Mouse (Mus musculus) embryo, embryonic 11.5 days (tissue): ENCODE measurements around the gene Cmss1.
A peak's percentile ranks its signal among the peaks of the same experiment; 100 is the strongest.

Source experiments
- DNase-seq: peaks from one replicate; pipeline ENCODE4 v3.0.0-alpha.2; 2012; ENCODE audit warnings: low read depth, low spot score

Cmss1 gene

DNA sequence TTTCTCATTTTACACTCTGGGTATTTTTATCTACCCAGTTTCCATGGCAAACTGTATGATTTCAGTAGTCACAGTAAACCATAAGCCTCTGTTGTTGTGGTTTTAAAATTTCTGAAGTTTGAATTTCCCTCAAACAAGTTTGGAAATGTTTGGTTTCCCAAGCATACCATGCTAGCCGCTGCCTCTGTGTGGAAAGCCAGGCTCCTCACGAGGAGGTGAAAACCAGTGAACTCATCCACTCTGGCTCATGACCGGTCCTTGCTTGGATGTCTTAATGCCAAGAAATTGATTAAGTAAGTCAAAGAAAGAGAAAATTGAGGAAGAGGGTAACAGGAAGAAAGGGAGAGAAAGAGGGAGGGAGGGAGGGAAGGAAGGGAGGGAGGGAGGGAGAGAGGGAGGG, 48.4 kb downstream of the Cmss1 start:
- no peak for DNase-seq

DNA sequence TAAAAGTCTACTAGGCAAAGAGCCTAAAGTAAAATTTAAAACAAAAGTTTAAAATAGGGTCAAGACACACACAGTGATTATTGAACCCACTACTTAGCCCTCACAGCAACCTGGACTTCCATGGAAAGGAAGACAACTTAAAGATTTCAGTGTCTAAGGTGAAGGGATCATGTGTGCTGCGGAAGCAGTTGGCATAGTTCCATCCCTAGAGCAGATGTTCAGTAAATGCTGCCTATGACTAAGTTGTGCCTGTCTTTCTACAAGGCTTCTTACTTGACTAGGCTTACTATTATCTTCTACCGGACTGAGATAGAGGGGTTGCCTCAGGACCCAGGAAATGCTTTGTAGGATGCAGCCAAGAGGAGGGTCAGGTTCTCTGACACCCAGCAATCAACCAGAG, 50.4 kb downstream of the Cmss1 start:
- DNase-seq = no peak

- DNase-seq = no peak
These were observed 51.0 kb downstream of the Cmss1 start for GRCm38 (mm10) chr16:57555667-57556066.

DNA sequence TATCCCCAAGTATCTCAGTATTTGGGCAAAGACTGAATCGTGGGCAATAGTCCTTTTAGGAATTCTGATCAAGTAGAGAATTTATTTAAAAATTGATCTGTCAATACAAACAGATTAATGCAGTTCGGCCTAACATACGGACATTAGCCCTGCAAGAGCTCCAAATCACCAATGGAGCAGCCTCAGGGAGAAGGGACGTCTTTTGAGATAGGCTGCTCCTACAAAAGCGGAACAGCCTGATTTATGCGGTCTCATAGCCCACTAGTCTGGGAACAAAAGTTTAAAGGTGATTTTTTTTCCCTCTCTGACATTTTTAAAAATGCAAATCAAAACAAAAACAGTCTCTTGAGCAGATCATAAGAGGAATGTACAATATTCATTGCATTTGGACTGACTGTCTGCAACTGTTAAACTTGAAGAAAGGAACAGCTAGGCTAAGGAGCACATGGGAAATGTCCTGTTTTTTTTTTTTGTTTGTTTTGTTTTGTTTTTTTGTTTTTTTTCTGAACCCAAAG, 51.7 kb downstream of the Cmss1 start:
- DNase-seq = no peak

GRCm38 (mm10) chr16:57553235-57553634, 53.4 kb downstream of the Cmss1 start:
- DNase-seq = no peak

- DNase-seq = no peak
These were observed 54.0 kb downstream of the Cmss1 start for GRCm38 (mm10) chr16:57552709-57553108.

DNA sequence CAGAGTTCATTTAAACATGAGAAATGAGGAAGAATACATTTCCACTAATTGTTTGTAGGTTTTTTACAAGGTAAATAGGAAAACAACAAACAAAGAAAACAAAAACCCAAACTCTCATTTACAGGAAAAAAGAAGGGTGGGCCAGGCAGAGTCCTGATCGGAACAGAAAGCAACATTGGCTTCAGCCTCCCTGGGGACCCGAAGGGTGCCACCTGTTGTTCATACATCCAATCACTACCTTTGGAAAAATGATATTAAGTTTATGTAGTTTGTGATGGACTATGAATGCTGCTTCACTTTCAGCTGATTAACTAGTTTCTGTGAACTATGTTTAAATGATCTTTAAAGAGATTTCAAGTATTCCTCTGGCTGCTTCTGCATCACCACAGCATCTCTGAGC, 55.0 kb downstream of the Cmss1 start:
- DNase-seq = no peak

GRCm38 (mm10) chr16:57550817-57551216, 55.8 kb downstream of the Cmss1 start:
- no peak for DNase-seq

GRCm38 (mm10) chr16:57550088-57550487, 56.6 kb downstream of the Cmss1 start:
- DNase-seq = no peak

DNA sequence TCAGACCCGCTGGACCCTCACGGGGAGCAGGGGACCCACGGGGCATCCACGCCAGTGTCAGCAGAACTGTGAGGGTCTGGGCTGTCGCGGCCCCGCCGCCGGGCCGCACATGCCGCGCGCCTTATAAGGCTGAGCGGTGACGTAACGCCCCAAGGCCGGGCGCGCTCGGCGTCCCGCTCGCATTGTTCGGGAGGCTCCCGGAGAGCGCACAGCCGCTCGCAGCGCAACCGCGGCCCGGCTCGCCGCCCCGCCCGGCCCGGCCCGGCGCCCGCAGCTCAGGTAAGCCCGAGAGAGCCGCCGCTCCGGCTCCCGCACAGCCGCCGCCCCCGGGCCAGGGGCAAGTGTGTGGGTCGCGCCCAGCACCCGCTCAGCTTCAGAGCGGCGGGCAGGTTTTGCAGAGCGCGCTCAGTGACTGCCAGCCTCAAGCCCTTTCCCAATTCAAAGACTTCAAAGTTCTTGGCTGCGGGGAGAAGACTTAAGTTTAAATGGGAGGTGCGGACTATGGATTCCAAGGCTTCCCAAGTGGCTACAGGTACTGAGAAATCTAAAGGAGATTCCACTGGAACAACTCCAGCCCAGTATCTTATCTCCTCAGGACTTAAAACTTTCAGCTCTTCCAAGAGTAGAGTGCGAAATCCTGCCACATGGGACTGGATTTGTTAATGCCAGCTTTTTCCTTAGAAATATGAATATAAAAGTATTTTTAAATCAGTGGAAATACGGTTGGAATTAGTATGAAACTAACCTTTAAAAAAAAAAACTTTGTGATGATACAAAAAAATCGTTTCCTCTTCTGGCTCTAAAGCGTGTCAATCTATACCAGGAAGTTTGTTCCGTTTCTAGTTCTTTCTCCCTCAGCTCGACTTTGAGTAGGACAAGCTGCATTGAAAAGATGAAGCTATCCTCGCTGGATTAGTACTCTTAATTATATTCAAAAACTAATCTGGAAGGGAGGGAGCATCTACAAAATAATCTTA, 57.3 kb downstream of the Cmss1 start:
- DNase-seq = peak; percentile 69

DNA sequence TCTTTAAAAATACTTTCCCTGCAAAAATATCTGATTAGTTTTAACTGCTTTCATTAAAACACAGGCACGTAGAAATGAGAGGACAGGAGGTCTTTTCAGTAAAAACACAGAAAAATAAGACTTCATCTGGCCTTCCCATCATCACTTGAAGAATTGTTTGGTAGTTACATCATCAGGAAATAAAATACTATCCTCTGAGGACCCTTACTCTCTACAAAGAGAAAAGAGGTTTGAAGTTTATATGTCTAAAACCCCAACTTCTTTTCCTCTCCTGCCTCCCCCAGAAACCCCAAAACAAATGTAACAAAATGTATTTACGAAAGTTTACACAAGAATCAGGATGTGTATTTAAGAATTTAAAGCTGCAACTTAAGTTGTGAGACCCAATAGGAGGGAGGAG, 58.1 kb downstream of the Cmss1 start:
- DNase-seq = no peak

GRCm38 (mm10) chr16:57546355-57546754, 60.3 kb downstream of the Cmss1 start:
- no peak for DNase-seq

- no peak for DNase-seq
These were observed 62.2 kb downstream of the Cmss1 start for GRCm38 (mm10) chr16:57544441-57544840.

DNA sequence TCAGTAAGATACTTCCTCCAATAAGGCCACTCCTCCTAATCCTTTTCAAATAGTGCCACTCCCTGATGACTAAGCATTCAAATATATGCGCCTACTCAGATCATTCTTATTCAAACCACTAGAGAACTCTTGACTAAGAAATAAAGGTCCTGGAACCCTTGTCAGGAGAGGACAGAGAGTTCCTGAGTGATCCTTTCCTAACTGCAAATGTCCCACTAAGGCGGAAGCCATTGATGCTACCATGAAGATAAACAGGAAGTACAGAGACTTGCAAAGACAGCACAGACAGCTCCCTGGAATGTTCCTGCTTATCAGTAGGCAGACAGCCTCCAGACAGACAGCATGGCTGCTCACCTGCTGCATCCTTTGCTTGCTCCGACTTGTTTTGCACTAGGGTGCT, 63.4 kb downstream of the Cmss1 start:
- DNase-seq = no peak

DNA sequence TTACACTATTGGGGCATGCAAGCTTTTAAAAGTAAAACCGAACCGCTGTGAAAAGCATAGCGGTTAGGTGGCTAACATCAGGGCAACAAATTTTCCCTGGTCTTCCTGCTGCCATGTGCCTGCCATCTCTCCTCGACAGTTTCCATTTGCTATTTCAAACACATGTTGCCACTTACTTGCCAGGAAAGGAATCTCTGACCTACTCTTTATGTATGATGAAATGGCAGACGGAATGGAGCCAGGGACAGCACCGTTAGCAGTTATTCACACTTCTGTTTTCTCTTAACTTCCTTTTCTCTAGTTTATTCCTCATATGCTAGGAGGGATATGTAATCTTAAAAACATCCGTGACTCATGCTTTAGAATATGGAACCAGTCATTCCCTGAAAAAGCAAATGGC, 70.2 kb downstream of the Cmss1 start:
- DNase-seq = no peak

- DNase-seq = no peak
These were observed 71.9 kb downstream of the Cmss1 start for GRCm38 (mm10) chr16:57534811-57535210.

GRCm38 (mm10) chr16:57534365-57534764, 72.3 kb downstream of the Cmss1 start:
- DNase-seq = no peak

GRCm38 (mm10) chr16:57532081-57532493, 74.6 kb downstream of the Cmss1 start:
- peak; percentile 34 for DNase-seq

DNA sequence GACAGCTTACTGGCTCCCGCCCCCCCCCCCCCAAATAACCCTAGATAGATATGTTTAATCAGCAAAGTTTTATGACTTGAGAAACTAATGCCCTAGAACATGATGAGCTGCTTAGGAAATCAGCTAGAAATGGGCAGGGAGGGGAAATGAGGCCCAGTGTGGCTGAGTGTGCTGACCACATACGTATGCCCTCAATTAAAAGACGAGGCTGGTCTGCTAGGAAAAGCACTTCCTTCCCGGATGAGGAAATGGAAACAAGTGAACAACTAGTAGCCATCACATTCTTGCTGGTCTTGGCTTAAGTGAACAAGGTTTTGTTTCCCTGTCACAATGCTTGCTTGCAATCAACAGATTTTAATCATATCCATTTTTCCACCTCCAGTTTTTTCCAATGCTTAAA, 76.1 kb downstream of the Cmss1 start:
- DNase-seq = no peak

DNA sequence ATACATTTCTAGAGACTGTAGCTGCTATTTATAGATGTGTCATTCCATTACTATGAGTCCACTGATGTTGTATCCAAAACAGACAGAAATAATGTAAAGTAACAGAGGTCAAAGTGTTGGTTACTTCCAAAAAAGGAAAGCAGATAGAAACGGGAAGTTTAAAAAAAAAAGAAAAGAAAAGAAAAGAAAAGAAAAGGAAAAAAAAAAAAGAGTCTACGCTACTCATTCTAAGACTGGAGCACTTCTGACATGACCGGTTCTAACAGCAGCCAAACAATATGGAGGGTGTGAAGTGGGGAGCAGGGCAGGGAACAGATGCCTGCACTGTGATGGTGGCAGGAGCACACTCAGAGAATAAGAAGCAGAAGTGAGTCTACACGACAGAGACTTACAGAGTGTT, 78.2 kb downstream of the Cmss1 start:
- DNase-seq = no peak

GRCm38 (mm10) chr16:57526893-57527292, 79.8 kb downstream of the Cmss1 start:
- no peak for DNase-seq

- no peak for DNase-seq
These were observed 81.2 kb downstream of the Cmss1 start for GRCm38 (mm10) chr16:57525476-57525875.

DNA sequence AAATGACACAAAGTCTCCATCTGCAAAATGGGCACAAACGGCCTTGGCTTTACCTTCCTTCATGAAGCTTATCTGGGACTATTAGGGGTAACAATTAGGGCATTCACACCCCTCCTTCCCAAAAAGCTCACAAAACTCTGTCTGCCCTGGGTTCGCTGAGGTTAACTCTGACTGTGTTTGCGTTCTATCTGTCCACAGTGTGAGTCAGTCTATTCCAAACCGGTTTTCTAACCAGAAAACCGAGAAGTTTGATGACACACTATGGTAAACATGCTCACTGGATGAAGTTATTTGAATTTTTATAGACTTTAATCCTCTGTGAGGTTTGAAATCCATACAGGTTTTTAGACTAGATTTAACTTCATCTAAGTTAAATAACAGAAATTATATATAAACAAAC, 81.6 kb downstream of the Cmss1 start:
- DNase-seq = no peak
